In genomic region chr15:13350321-13350720, GRCm38 (mm10) we compare ENCODE assay signal across 24 mouse cellular contexts.
DNase-seq lines count a peak whose midpoint lies in the region; ATAC-seq and TF ChIP-seq lines count a peak whose summit lies in the region.
"Had no signal": no experiment of that assay in that cellular context is flagged by ENCODE, and none has a peak within 500 bp of the region (broad histone marks: within the 10 kb centered on the region; RNA-seq: fewer than 3 reads in every experiment).

No protein-coding gene starts in this region.

- no peak overlapping the region for H3K27ac ChIP-seq in kidney, adult 2 months (ENCODE audit: insufficient read depth, low read depth, low read length)
- no peak overlapping the region for H3K27ac ChIP-seq in kidney, postnatal 0 days
- H3K27ac ChIP-seq in stomach, embryonic 14.5 days (ENCODE audit: low read length) = no peak overlapping the region
- no peak overlapping the region for H3K27ac ChIP-seq in stomach, postnatal 0 days (replicated peaks)
- H3K27ac ChIP-seq in heart, embryonic 11.5 days (ENCODE audit: low read depth, low read length) = no peak overlapping the region
- H3K27ac ChIP-seq: embryonic facial prominence, embryonic 12.5 days; embryonic facial prominence, embryonic 15.5 days; forebrain, embryonic 10.5 days; forebrain, embryonic 12.5 days had no signal

- no peaks in the 10 kb centered on the region for H3K36me3 ChIP-seq in kidney, adult 2 months (ENCODE audit: control insufficient read depth, insufficient read depth, low read length)
- no peaks in the 10 kb centered on the region for H3K36me3 ChIP-seq in kidney, postnatal 0 days (ENCODE audit: insufficient read depth, low read length)
- no peaks in the 10 kb centered on the region for H3K36me3 ChIP-seq in stomach, embryonic 14.5 days (ENCODE audit: control insufficient read depth, insufficient read depth, low read length)
- H3K36me3 ChIP-seq in stomach, postnatal 0 days (ENCODE audit: control insufficient read depth, insufficient read depth, low read length) = no peaks in the 10 kb centered on the region
- H3K36me3 ChIP-seq in heart, embryonic 11.5 days (ENCODE audit: control insufficient read depth, insufficient read depth, low read length) = no peaks in the 10 kb centered on the region
- H3K36me3 ChIP-seq: embryonic facial prominence, embryonic 12.5 days; embryonic facial prominence, embryonic 15.5 days; forebrain, embryonic 10.5 days; forebrain, embryonic 12.5 days had no signal

- no peaks in the 10 kb centered on the region for H3K9me3 ChIP-seq in kidney, postnatal 0 days (replicated peaks; ENCODE audit: low read length)
- no peaks in the 10 kb centered on the region for H3K9me3 ChIP-seq in stomach, embryonic 14.5 days (ENCODE audit: control insufficient read depth, low read depth, low read length)
- no peaks in the 10 kb centered on the region for H3K9me3 ChIP-seq in stomach, postnatal 0 days (ENCODE audit: control insufficient read depth, low read length)
- H3K9me3 ChIP-seq in heart, embryonic 11.5 days (replicated peaks; ENCODE audit: control insufficient read depth, low read length) = no peaks in the 10 kb centered on the region
- H3K9me3 ChIP-seq: embryonic facial prominence, embryonic 12.5 days; embryonic facial prominence, embryonic 15.5 days; forebrain, embryonic 10.5 days; forebrain, embryonic 12.5 days had no signal

- ATAC-seq in kidney, postnatal 0 days (replicated peaks; ENCODE audit: low FRiP score, low read depth) = no peak
- ATAC-seq in stomach, embryonic 14.5 days (ENCODE audit: insufficient number of reproducible peaks, insufficient read depth, low FRiP score, low read depth) = 0 out of 2 replicates have a peak, but pooled peaks have one; percentile 42
- ATAC-seq in stomach, postnatal 0 days (ENCODE audit: low FRiP score, low TSS enrichment) = peak; percentile 75; the same call in 1 of the 2 replicates
- no peak for ATAC-seq in heart, embryonic 11.5 days (replicated peaks; ENCODE audit: insufficient number of reproducible peaks, low FRiP score, low TSS enrichment)
- ATAC-seq: forebrain, embryonic 14.5 days; forebrain, embryonic 16.5 days had no signal

- TF ChIP-seq EP300 in stomach, postnatal 0 days (optimal IDR thresholded peaks at IDR 0.05) = no peak

- peak; percentile 4 for DNase-seq in kidney, adult 2 months
- DNase-seq in kidney, postnatal 14 days = no peak
- peak; percentile 22 for DNase-seq in kidney, postnatal 0 days (ENCODE audit: low spot score)
- DNase-seq in kidney, postnatal 25 days = no peak
- peak; percentile 15 for DNase-seq in stomach, postnatal 0 days (ENCODE audit: low spot score)
- DNase-seq: adrenal gland, adult 2 months; adrenal gland, postnatal 10 days; adrenal gland, postnatal 25 days; cerebellum, adult 11 months; cerebellum, adult 18-20 months; cerebellum, adult 8-10 months; cerebellum, adult 9-11 months; cerebellum, postnatal 14 days; cerebellum, postnatal 36 days; embryo, embryonic 11 days had no signal

- TF ChIP-seq CTCF in kidney, adult 2 months (conservative IDR thresholded peaks at IDR 0.05; ENCODE audit: insufficient read depth, insufficient read length, low read depth, low read length) = no peak
- TF ChIP-seq CTCF in kidney, postnatal 0 days (IDR thresholded peaks at IDR 0.05; ENCODE audit: low read depth) = no peak
- TF ChIP-seq CTCF in stomach, postnatal 0 days (IDR thresholded peaks at IDR 0.05; ENCODE audit: low read depth) = no peak

- no peaks in the 10 kb centered on the region; the same call in 1 of the 2 replicates for H3K27me3 ChIP-seq in kidney, adult 2 months (replicated peaks; ENCODE audit: control insufficient read depth, insufficient read depth, low read length)
- H3K27me3 ChIP-seq in kidney, postnatal 0 days (ENCODE audit: insufficient read depth, low read length) = no peaks in the 10 kb centered on the region
- no peaks in the 10 kb centered on the region for H3K27me3 ChIP-seq in stomach, embryonic 14.5 days (ENCODE audit: control insufficient read depth, insufficient read depth, low read length)
- H3K27me3 ChIP-seq in stomach, postnatal 0 days (ENCODE audit: control insufficient read depth, insufficient read depth, low read length) = no peaks in the 10 kb centered on the region
- no peaks in the 10 kb centered on the region for H3K27me3 ChIP-seq in heart, embryonic 11.5 days (ENCODE audit: control insufficient read depth, insufficient read depth, low read length)
- H3K27me3 ChIP-seq: embryonic facial prominence, embryonic 12.5 days; embryonic facial prominence, embryonic 15.5 days; forebrain, embryonic 12.5 days had no signal

- 62% methylated on average over 3 of the region's 3 CpGs for WGBS in kidney, adult 2 months
- WGBS in kidney, postnatal 0 days = 45% methylated on average over 3 of the region's 3 CpGs
- 63% methylated on average over 3 of the region's 3 CpGs for WGBS in stomach, embryonic 14.5 days
- whole genome bisulfite sequencing in stomach, postnatal 0 days = 54% methylated on average over 3 of the region's 3 CpGs
- WGBS in heart, embryonic 11.5 days (ENCODE audit: insufficient replicate concordance) = 82% methylated on average over 3 of the region's 3 CpGs

- no peak overlapping the region for H3K9ac ChIP-seq in kidney, postnatal 0 days (ENCODE audit: low read depth, low read length)
- no peak overlapping the region for H3K9ac ChIP-seq in stomach, embryonic 14.5 days (replicated peaks; ENCODE audit: low read depth, low read length)
- no peak overlapping the region for H3K9ac ChIP-seq in stomach, postnatal 0 days (ENCODE audit: low read length)
- no peak overlapping the region for H3K9ac ChIP-seq in heart, embryonic 11.5 days (ENCODE audit: low read depth, low read length)
- H3K9ac ChIP-seq: embryonic facial prominence, embryonic 12.5 days; embryonic facial prominence, embryonic 15.5 days; forebrain, embryonic 12.5 days had no signal

- no peak for TF ChIP-seq POLR2A in kidney, adult 2 months (IDR thresholded peaks at IDR 0.05; ENCODE audit: low read depth, low read length)

- no peak overlapping the region for H3K4me2 ChIP-seq in kidney, postnatal 0 days (ENCODE audit: low read length)
- H3K4me2 ChIP-seq in stomach, embryonic 14.5 days (replicated peaks; ENCODE audit: low read depth, low read length) = no peak overlapping the region
- no peak overlapping the region for H3K4me2 ChIP-seq in stomach, postnatal 0 days (replicated peaks; ENCODE audit: low read depth)
- H3K4me2 ChIP-seq in heart, embryonic 11.5 days = no peak overlapping the region
- H3K4me2 ChIP-seq: embryonic facial prominence, embryonic 12.5 days; embryonic facial prominence, embryonic 15.5 days; forebrain, embryonic 12.5 days had no signal

- H3K4me3 ChIP-seq in kidney, adult 2 months (ENCODE audit: insufficient read depth, low read depth, low read length) = no peak overlapping the region
- H3K4me3 ChIP-seq in kidney, postnatal 0 days (replicated peaks; ENCODE audit: low read depth, low read length) = no peak overlapping the region
- no peak overlapping the region for H3K4me3 ChIP-seq in stomach, embryonic 14.5 days (ENCODE audit: low read depth, low read length)
- no peak overlapping the region for H3K4me3 ChIP-seq in stomach, postnatal 0 days (ENCODE audit: low read depth, low read length)
- no peak overlapping the region for H3K4me3 ChIP-seq in heart, embryonic 11.5 days (ENCODE audit: low read depth, low read length)
- H3K4me3 ChIP-seq: embryonic facial prominence, embryonic 12.5 days; embryonic facial prominence, embryonic 15.5 days; erythroblast, embryonic 14.5 days; forebrain, embryonic 10.5 days; forebrain, embryonic 12.5 days had no signal

- no peaks in the 10 kb centered on the region for H3K4me1 ChIP-seq in kidney, adult 2 months (ENCODE audit: control insufficient read depth, insufficient read depth, low read length)
- H3K4me1 ChIP-seq in kidney, postnatal 0 days (replicated peaks; ENCODE audit: insufficient read depth, low read length) = no peaks in the 10 kb centered on the region
- H3K4me1 ChIP-seq in stomach, embryonic 14.5 days (ENCODE audit: control insufficient read depth, insufficient read depth, low read length) = no peaks in the 10 kb centered on the region
- H3K4me1 ChIP-seq in stomach, postnatal 0 days (replicated peaks; ENCODE audit: control insufficient read depth, insufficient read depth) = no peaks in the 10 kb centered on the region
- H3K4me1 ChIP-seq in heart, embryonic 11.5 days (ENCODE audit: control insufficient read depth, insufficient read depth, low read length) = no peaks in the 10 kb centered on the region
- H3K4me1 ChIP-seq: embryonic facial prominence, embryonic 12.5 days; embryonic facial prominence, embryonic 15.5 days; forebrain, embryonic 10.5 days; forebrain, embryonic 12.5 days had no signal

Comparison
In these comparisons a context has a peak if more than half of its experiments do, and no peak if none do; other contexts are left out.
1. DNase-seq: peak in kidney, adult 2 months (single experiment), kidney, postnatal 0 days (single experiment) and stomach, postnatal 0 days (single experiment); none in kidney, postnatal 14 days (single experiment) and kidney, postnatal 25 days (0 of 2).
2. ATAC-seq: peak in stomach, embryonic 14.5 days (single experiment) and stomach, postnatal 0 days (single experiment); none in kidney, postnatal 0 days (single experiment) and heart, embryonic 11.5 days (single experiment).